Mouse (Mus musculus) testis, adult 2 months (tissue): ENCODE data around the gene H60b.

ENCODE experiments used
- CTCF ChIP-seq: fragments of 200-500 bp; IDR thresholded peaks from 2 replicates; pipeline ENCODE4 v1.5.1; 2012; ENCODE audit warnings: low read depth, mild to moderate bottlenecking, inconsistent platforms, low read length, moderate library complexity; ENCODE audit not compliant: control insufficient read depth, insufficient read depth, insufficient replicate concordance
- POLR2A ChIP-seq: fragments of 200-500 bp; IDR thresholded peaks from 2 replicates; pipeline ENCODE4 v1.6.1; 2012; ENCODE audit warnings: low read depth, mild to moderate bottlenecking, inconsistent platforms, low read length, moderate library complexity; ENCODE audit not compliant: control insufficient read depth

DNA sequence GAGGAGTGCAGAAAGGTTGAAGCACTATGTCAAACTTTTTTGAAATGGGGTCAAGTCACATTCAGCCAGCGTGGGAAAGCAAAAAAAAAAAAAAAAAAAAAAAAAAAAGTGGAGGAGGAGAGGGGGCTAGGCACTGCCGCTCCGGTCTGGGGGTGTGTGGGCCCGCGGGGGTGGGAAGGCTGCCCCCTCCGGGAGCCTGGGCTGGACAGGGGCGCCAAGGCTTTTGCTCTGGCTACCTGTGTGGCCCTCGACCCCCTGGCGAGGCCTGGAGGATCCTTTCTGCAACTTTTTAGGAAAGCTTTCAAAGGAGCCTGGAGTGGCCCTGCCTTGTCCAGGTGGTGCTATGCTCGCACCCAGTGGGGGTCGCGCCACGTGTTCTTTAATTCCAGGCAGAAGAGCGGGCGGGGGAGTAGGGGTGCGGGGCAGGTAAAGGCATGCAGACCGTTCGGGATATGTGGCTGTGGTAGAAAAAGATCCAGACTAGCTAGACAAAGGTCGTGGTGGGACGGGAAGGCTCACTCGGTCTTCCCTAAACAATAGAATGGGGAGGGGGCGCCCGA lies 1.3 kb downstream of the H60b start:
- no peak for TF ChIP-seq CTCF
- TF ChIP-seq POLR2A: no peak
